Mouse (Mus musculus): ENCODE results near the gene Mphosph9.

The Mphosph9 gene

GRCm38 (mm10) chr5:124267652-124268051 lies 60.1 kb downstream of the Mphosph9 start:
- no peak for DNase-seq (ENCODE audit: low spot score)

- no peak for DNase-seq (ENCODE audit: low spot score)
Measured at GRCm38 (mm10) chr5:124266821-124267220, 61.0 kb downstream of the Mphosph9 start.

- DNase-seq (ENCODE audit: low spot score): no peak
Measured at GRCm38 (mm10) chr5:124263246-124263645, 64.5 kb downstream of the Mphosph9 start.

- no peak for DNase-seq (ENCODE audit: low spot score)
Measured at GRCm38 (mm10) chr5:124262090-124262489, 65.7 kb downstream of the Mphosph9 start.

- DNase-seq (ENCODE audit: low spot score): no peak
Measured at GRCm38 (mm10) chr5:124259133-124259532, 68.6 kb downstream of the Mphosph9 start.

- DNase-seq (ENCODE audit: low spot score): no peak
Measured at GRCm38 (mm10) chr5:124258026-124258425, 69.7 kb downstream of the Mphosph9 start.

GRCm38 (mm10) chr5:124255141-124255540 lies 72.6 kb downstream of the Mphosph9 start:
- no peak for DNase-seq (ENCODE audit: low spot score)

GRCm38 (mm10) chr5:124253555-124253954 lies 74.2 kb downstream of the Mphosph9 start:
- no peak for DNase-seq (ENCODE audit: low spot score)

- DNase-seq (ENCODE audit: low spot score): no peak
Measured at GRCm38 (mm10) chr5:124252580-124253320, 75.0 kb downstream of the Mphosph9 start.

GRCm38 (mm10) chr5:124251070-124251469 lies 76.7 kb downstream of the Mphosph9 start:
- DNase-seq (ENCODE audit: low spot score): no peak

GRCm38 (mm10) chr5:124249614-124250591 lies 77.9 kb downstream of the Mphosph9 start, which contains the start of gene Pitpnm2:
Gene Pitpnm2, minus strand, starts transcription at chr5:124249760.
- DNase-seq (ENCODE audit: low spot score): peak; percentile 73

- DNase-seq (ENCODE audit: low spot score): peak; percentile 55
Measured at GRCm38 (mm10) chr5:124248845-124249613, 78.7 kb downstream of the Mphosph9 start.

- no peak for DNase-seq (ENCODE audit: low spot score)
Measured at GRCm38 (mm10) chr5:124247986-124248626, 79.7 kb downstream of the Mphosph9 start.

GRCm38 (mm10) chr5:124247296-124247695 lies 80.5 kb downstream of the Mphosph9 start:
- no peak for DNase-seq (ENCODE audit: low spot score)

- DNase-seq (ENCODE audit: low spot score): no peak
Measured at GRCm38 (mm10) chr5:124244885-124245284, 82.9 kb downstream of the Mphosph9 start.

GRCm38 (mm10) chr5:124244449-124244848 lies 83.3 kb downstream of the Mphosph9 start:
- no peak for DNase-seq (ENCODE audit: low spot score)

GRCm38 (mm10) chr5:124243236-124243901 lies 84.4 kb downstream of the Mphosph9 start:
- DNase-seq (ENCODE audit: low spot score): no peak

GRCm38 (mm10) chr5:124241686-124242444 lies 85.9 kb downstream of the Mphosph9 start:
- no peak for DNase-seq (ENCODE audit: low spot score)

- no peak for DNase-seq (ENCODE audit: low spot score)
Measured at GRCm38 (mm10) chr5:124240841-124241685, 86.7 kb downstream of the Mphosph9 start.

All from MN1 (cell line).